Mouse (Mus musculus) heart, adult 9 months (tissue): ENCODE results near the gene Gm9495.
"Not testable (repeated sequence)": the region's sequence is repeated elsewhere in the genome, so short reads cannot be mapped to it uniquely, and the experiment has no call there.

Experiments used
- DNase-seq, 2 experiments: peaks; one replicate each; pipeline ENCODE4 v3.0.0; 2022; ENCODE audit warnings: low spot score in 2 of 2

Gm9495 gene

DNA sequence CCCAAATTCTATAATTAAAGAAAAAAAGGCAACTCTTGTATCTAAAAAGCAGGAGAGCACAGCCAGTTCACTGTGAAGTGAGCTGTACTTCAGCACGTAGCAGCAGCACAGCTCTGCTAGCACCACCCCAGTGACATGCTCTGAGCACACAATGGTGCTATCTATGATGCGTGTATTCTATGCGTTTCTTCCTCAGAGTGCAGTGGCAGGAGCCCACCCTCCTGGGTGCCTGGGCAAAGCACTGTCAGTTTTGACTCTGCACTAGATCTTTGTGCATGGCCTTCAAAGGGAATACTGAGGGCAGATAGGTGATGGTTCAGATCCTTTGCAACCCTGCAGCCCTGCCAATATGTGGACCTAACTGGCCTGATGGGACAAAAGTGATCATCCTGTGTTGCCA is at the start of gene Gm9495:
TSS of gene Gm9495 (minus strand) at position 101 of the 400 bp plus-strand sequence.
- not testable (repeated sequence) for DNase-seq

DNA sequence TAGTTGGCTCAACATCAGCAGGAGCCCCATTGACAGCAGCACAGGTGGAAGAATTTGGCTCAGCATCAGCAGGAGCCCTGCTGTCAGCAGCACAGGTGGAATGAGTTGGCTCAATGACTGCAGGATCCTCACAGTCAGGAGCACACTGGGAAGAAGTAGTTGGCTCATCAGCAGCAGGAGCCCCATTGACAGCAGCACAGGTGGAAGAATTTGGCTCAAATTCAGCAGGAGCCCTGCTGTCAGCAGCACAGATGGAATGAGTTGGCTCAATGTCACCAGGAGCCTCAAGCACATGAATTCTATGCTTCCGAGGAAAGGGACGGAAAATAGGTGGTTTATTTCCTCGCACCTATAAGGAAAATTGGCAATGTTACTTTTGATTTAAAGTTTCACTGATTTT is 21.6 kb upstream of the Gm9495 start:
- DNase-seq: not testable (repeated sequence)

DNA sequence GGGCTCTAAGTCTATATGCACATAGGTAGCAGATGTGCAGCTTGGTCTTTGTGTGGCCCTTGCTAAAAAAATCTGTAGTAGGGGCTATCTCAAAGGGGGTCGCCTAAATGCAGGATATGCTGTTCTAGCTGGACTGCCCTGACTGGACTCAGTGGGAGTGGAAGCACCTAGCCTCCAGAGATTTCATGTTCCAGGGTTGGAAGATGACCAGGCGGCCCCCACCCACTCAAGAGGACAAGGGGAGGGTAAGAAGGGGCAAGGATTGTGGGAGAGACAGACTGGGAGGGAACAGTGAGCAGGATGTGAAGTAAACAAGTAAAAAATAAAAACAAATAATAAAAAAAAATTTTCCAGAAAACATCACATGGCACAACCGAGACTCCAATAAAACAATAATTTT is 33.3 kb downstream of the Gm9495 start:
- DNase-seq: not testable (repeated sequence)

DNA sequence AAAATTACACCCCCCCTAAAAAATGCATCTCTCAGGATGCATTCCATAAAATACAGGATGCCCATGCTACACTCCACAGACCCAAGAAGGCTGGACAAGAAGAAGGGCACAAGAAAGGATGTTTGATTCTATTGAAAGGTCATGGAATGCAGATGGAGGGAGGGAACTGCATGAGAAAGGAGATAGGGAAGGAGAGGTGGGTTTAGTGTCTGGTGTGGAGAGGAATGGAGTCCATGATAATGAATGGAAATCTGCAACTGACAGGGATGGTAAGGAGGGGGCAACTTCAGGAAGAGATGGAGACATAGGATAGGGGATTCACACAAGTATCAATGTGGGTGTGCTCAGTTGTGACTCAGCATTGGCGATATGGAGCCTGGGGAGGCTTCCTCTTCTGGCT is 39.0 kb downstream of the Gm9495 start:
- no peak for DNase-seq

DNA sequence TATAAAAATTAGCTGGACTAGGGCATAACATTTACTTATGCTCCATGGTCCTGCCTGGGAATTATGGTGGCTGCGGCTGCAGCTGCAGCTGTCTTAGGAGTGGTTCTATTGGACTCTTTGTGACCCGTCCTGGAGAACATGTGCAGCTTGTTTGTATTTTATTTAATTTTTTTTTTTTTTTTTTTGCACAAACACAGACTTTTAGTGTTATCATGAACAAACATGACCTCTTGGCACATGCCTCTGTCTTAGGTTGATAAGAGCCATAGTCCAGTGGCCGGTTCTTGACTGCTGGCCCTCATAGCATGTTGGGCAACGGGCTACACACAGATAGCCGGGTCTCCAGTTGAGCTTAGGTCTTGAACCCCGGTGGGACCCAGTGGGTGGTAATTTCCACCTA is 48.6 kb downstream of the Gm9495 start:
- no peak for DNase-seq

DNA sequence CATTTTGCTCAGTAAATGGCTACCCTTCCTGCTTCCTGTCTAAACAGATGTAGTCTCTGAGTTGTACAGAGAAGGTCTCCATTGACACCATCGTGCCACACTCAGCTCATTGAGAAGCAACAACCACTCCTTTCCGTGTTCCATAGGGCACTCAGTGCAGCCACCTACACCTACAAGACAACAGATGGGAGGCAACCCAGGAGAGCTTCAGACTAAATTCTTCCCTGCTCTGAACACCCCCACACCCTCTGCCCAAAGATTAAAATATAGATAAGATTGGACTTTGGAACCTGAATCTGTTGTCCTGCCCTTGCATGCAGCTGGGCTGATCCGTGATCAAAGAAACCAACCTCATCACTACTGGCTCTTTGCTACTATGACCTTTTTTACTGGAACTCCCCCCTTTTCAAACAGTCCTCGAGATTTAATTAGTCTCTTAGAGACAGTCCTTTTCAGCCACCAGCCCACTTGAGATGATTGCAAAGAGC is 53.4 kb downstream of the Gm9495 start:
- DNase-seq: no peak

DNA sequence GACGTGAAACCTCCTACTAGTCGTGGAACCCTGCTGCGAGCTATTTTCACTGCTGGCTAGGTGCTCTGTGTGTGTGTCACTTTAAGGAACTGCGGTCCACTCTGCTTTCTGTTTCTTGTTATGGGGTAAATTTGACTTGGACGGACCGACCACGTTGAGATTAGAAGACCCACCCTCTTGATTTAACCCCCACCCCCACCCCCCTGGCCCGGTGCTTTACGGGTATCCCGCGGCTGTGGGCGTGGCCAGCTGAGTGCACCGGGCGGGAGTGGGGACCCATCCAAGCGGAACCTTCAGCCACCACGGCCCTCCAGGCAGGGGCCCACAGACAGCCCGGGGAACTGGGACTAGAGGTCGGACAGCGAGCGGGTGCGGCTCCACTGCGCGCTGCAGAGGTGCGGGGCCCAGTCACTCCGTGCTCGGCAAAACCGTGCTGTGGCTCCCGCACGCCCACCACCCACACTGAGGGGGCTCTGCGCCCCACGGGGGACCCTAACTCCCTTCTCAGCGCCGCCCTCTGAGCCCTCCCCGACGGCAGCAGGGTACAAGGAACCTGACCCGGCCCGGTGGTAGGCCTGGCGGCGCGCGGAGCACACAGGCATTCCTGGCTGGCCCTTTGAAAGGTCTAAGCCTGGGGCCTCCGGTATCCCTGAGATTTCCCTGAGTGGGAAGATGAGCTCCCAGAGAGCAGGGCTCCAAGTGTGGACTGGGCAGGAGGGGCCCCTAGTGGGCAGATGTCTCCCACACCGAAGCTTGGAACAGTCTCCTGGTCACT is 54.0 kb downstream of the Gm9495 start:
- DNase-seq: peak; percentile 49 to 55

DNA sequence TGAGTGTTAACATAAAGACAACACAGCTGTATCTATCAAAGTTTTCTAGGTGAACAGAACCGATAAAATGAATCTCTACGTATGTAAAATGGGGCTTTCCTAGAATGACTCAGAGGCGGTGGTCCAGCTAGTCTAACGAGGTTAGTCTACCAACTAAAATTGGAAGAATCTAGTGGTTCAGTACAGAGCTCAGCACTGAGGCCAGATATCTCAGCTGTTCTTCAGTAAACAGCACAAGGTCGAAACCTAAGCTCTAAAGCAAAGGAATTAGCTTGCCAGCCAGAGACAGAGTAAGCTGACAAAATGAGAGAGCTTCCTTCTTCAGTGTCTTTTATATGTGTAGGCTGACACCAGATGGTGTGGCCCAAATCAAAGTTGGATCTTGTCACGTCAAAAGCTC is 57.2 kb downstream of the Gm9495 start:
- DNase-seq: no peak

DNA sequence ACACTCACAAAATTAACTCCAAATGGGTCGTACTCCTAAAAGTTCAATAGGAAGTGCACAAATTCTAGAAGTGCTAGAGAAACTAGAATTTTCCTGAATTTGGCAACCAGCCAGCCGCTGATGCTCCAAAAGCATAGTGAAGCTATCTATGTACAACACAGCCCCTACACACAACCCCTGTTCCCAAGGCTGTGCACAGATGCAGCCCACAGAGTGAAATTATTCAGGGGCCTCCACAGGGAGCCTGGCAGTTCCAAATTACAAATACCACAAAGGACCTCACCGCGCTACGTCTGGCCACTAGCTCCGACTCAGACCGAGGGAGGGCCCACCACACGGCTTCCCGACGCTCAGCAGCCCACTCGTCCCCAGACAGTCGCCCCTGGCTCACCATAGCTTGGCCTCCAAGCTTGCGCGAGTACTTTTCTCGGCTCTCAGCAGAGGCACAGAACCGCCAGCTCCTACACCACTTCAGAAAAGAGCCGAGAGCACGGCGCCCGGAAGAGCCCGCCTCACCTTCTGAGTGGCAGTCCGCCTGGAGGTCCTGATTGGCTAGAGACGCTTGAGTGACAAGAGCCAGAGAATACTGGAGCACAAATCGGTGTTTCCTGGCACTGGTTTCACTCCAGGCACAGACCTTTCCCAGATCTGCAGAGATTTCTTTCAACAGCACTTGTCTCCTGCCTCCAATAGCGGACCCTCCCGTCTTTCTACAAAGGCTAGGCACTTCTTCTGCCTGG is 58.1 kb downstream of the Gm9495 start:
- DNase-seq: peak; percentile 89 to 92

DNA sequence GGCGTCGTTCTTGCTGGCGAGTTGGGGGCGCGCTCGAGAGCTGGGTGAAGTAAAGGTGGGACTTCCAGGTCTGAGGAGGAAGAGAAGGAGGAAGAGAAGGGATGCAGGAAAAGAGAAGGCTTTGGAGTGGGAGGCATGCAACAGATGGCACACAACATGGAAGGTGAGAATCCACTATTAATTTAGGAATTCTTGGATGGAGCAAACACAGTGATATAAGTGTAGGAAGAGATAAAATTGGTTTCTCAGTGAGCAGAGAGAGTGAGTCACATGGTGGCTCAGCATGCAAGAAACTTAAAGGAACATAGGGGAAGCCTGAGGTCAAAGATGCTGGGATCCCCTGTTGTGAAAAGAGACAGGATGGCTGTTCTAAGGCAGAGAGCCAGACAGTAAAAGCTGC is 69.0 kb downstream of the Gm9495 start:
- no peak for DNase-seq
